Mouse (Mus musculus) activated CD4-positive, CD25-positive, alpha-beta regulatory T cell, adult 4 months (primary cell): ENCODE measurements at regions not wholly inside any gene's neighbourhood (a gene's known extent, or its start where the extent isn't known, plus 50 kb on each side); places are given as distances from the start of the nearest gene placed in this dataset.

ENCODE experiments used
- ATAC-seq: one replicate; pipeline ENCODE4 v1.8.0; 2017

GRCm38 (mm10) chr10:37439863-37440613 lies 301.3 kb upstream of the Marcks start:
- ATAC-seq: no peak

GRCm38 (mm10) chr10:37438312-37438711 lies 299.6 kb upstream of the Marcks start:
- no peak for ATAC-seq

- no peak for ATAC-seq
Observed at GRCm38 (mm10) chr10:37436849-37437248, 298.1 kb upstream of the Marcks start.

- ATAC-seq: no peak
Observed at GRCm38 (mm10) chr10:37434229-37434628, 295.5 kb upstream of the Marcks start.

GRCm38 (mm10) chr10:37423047-37423446 lies 284.3 kb upstream of the Marcks start:
- ATAC-seq: no peak

- ATAC-seq: no peak
Observed at GRCm38 (mm10) chr10:37422612-37423011, 283.9 kb upstream of the Marcks start.

GRCm38 (mm10) chr10:37416321-37416720 lies 277.6 kb upstream of the Marcks start:
- ATAC-seq: no peak

GRCm38 (mm10) chr10:37412401-37412800 lies 273.7 kb upstream of the Marcks start:
- ATAC-seq: no peak

GRCm38 (mm10) chr10:37409749-37410148 lies 271.0 kb upstream of the Marcks start:
- no peak for ATAC-seq

GRCm38 (mm10) chr10:37407487-37407886 lies 268.8 kb upstream of the Marcks start:
- no peak for ATAC-seq

GRCm38 (mm10) chr10:37404933-37405332 lies 266.2 kb upstream of the Marcks start:
- ATAC-seq: no peak

- ATAC-seq: no peak
Observed at GRCm38 (mm10) chr10:37404407-37404806, 265.7 kb upstream of the Marcks start.

GRCm38 (mm10) chr10:37402376-37402775 lies 263.7 kb upstream of the Marcks start:
- no peak for ATAC-seq

GRCm38 (mm10) chr10:37400991-37401390 lies 262.3 kb upstream of the Marcks start:
- ATAC-seq: no peak

GRCm38 (mm10) chr10:37400379-37400778 lies 261.7 kb upstream of the Marcks start:
- ATAC-seq: no peak

- ATAC-seq: no peak
Observed at GRCm38 (mm10) chr10:37397271-37397991, 258.7 kb upstream of the Marcks start.

GRCm38 (mm10) chr10:37390011-37390410 lies 251.3 kb upstream of the Marcks start:
- ATAC-seq: no peak

- ATAC-seq: no peak
Observed at GRCm38 (mm10) chr10:37386216-37386615, 247.5 kb upstream of the Marcks start.

GRCm38 (mm10) chr10:37380024-37380423 lies 241.3 kb upstream of the Marcks start:
- no peak for ATAC-seq

- no peak for ATAC-seq
Observed at GRCm38 (mm10) chr10:37378002-37378702, 239.4 kb upstream of the Marcks start.

- no peak for ATAC-seq
Observed at GRCm38 (mm10) chr10:37377258-37378001, 238.7 kb upstream of the Marcks start.

- no peak for ATAC-seq
Observed at GRCm38 (mm10) chr10:37376172-37376571, 237.5 kb upstream of the Marcks start.

- ATAC-seq: no peak
Observed at GRCm38 (mm10) chr10:37375648-37376047, 236.9 kb upstream of the Marcks start.
